Mouse (Mus musculus) layer of hippocampus, postnatal 10 days (tissue): Measurements from ENCODE around the gene Ociad1. TPM values are rescaled to one million over a fixed set of nuclear protein-coding genes. Genes with fewer than 3 reads are reported as not detected.

Experiments used
- total RNA-seq, 2 experiments: library from RNA; stranded (reverse); gene quantifications; 2 replicates each; pipeline ENCODE4 v1.2.3; 2021

Gene Ociad1
- total RNA-seq, 2 experiments from 2014 or later, result 325 to 333 TPM

Other genes starting within 250 kb of the Ociad1 start
- 10 to 100 TPM; 66.1 to 71.6 TPM for gene Fryl, start 36.2 kb upstream of the Ociad1 start, total RNA-seq
- 10 to 100 TPM; 46.2 to 72.2 TPM for gene Ociad2, start 48.2 kb downstream of the Ociad1 start, total RNA-seq
- gene Cwh43, start 113.3 kb downstream of the Ociad1 start, total RNA-seq, result 1 to 10 TPM; 4.9 to 5.5 TPM
- 100 to 1,000 TPM; 103 to 104 TPM for gene Dcun1d4, start 188.2 kb downstream of the Ociad1 start, total RNA-seq